Mouse (Mus musculus) G1E (cell line): ENCODE results near the gene Pias4.

Source experiments
- CTCF ChIP-seq: IDR thresholded peaks from 2 replicates; pipeline ENCODE4 v1.5.1; 2012; ENCODE audit warnings: low read depth, low read length, inconsistent platforms, mixed read lengths
- POLR2AphosphoS5 ChIP-seq: IDR thresholded peaks from 2 replicates; pipeline ENCODE4 v1.6.1; 2012; ENCODE audit warnings: low read depth, low read length, inconsistent platforms; ENCODE audit not compliant: insufficient replicate concordance

DNA sequence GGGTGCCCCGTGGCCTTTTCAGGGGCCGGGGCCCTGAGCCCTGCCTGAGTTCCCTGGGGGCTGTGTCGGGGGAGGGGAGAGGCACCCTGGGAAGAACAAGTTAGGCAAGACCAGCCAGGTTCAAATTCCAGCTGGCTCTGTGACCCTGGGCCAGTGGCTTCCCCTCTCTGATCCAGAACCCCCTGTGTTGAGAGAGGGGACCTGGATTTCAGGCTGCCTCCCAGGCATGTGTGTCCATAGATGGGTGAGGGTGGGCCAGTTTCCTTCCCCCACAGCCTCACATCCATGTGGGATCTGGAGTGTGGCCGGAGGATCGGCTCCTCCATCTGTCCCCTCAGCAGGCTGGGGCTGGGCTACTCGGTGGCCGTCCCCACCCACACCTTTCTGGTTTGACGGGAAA is 27.7 kb downstream of the Pias4 start:
- TF ChIP-seq CTCF (no peak), POLR2AphosphoS5 (no peak)
